Mouse (Mus musculus): ENCODE measurements around the gene Fkbp15. TPM values are rescaled to one million over a fixed set of nuclear protein-coding genes. Genes with fewer than 3 reads are reported as not detected.

Fkbp15 gene
- polyA plus RNA-seq, 1 experiment = 26.1 TPM

DNA sequence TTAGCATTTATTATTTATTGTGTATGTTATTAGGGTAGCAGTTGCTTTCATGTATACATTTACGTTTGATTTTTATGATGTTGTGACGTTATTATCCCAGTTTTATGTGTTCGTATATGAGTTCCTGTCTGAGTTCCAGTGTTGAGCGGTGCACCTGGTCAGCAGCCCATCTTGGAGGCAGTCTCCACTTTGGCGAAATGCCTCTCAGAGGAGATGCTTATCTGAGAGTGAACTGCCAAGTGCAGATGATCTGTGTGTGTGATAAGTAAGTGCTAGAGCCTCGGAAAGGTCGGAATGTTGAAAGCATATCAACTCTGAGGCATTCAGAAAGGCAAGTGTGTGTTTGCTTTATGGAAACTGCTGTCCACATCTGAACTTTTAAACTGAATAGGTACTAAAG, 13.3 kb upstream of the Fkbp15 start:
- TF ChIP-seq POLR2A (IDR thresholded peaks at IDR 0.05; ENCODE audit: extremely low read depth, insufficient read depth, low read length) = no peak
- no peak for TF ChIP-seq CTCF (IDR thresholded peaks at IDR 0.05; ENCODE audit: extremely low read depth, insufficient read depth, low read length)
- no peak overlapping the region for H3K4me3 ChIP-seq (ENCODE audit: insufficient read depth, low read length)
- no peaks in the 10 kb centered on the region for H3K4me1 ChIP-seq (ENCODE audit: control insufficient read depth, insufficient read depth, low read length)
- no peak overlapping the region for H3K27ac ChIP-seq (ENCODE audit: insufficient read depth, low read length)

DNA sequence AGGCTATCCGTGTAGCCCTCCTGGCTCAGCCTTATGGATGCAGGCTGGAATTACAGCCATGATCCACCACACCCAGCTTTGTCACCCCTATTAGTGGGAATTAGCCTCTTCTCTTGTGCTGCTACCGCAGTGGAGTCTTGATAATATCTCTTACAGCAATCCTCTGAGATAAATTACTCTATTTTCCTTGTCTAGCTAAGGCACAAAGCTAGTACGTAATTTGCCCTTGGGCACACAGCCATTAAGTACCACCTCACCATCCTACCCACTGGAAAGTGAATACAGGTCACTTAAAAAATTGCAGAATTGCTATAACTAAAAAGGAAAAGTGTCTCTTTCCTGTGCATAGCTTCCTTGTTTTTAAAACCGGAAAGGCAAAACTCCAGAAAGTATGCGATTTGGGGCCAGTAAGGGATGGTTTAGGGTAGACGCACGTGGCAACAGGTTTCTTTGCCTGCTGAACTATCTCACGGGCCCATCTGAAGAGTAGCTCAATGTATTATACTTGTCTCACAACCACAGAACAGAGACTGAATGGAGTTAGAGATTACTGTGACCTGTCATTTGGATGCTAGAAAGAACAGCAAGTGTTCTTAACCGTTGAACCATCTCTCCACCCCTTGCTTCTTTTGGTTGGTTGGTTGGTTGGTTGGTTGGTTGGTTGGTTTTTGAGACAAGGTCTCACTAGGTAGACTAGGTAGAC, 12.6 kb upstream of the Fkbp15 start:
- no peak overlapping the region for H3K4me3 ChIP-seq (ENCODE audit: insufficient read depth, low read length)
- no peak overlapping the region for H3K27ac ChIP-seq (ENCODE audit: insufficient read depth, low read length)
- H3K4me1 ChIP-seq (ENCODE audit: control insufficient read depth, insufficient read depth, low read length) = no peaks in the 10 kb centered on the region
- TF ChIP-seq POLR2A (IDR thresholded peaks at IDR 0.05; ENCODE audit: extremely low read depth, insufficient read depth, low read length) (no peak), CTCF (IDR thresholded peaks at IDR 0.05; ENCODE audit: extremely low read depth, insufficient read depth, low read length) (no peak)

DNA sequence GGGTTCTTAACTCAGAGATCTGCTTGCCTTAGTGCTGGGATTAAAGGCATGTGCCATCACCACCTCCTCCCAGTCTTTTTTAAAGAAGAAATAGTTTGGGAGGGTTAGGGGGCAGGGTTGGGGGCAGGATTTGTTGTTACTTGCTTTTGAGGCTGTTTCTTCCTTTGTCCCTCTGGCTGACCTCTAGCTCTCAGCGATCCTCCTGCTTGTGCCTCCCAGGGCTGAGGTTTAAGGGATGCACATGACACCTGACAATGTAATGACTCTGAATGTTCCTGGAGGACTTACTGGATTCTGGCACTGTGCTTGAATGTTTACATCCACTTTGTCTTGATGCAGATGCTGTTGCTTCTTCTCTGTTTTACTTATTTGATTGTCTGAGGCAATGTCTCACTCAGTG, 12.1 kb upstream of the Fkbp15 start:
- Histone ChIP-seq H3K27ac (ENCODE audit: insufficient read depth, low read length) (no peak overlapping the region), H3K4me3 (ENCODE audit: insufficient read depth, low read length) (no peak overlapping the region), H3K4me1 (ENCODE audit: control insufficient read depth, insufficient read depth, low read length) (no peaks in the 10 kb centered on the region)
- TF ChIP-seq CTCF (IDR thresholded peaks at IDR 0.05; ENCODE audit: extremely low read depth, insufficient read depth, low read length) (no peak), POLR2A (IDR thresholded peaks at IDR 0.05; ENCODE audit: extremely low read depth, insufficient read depth, low read length) (no peak)

DNA sequence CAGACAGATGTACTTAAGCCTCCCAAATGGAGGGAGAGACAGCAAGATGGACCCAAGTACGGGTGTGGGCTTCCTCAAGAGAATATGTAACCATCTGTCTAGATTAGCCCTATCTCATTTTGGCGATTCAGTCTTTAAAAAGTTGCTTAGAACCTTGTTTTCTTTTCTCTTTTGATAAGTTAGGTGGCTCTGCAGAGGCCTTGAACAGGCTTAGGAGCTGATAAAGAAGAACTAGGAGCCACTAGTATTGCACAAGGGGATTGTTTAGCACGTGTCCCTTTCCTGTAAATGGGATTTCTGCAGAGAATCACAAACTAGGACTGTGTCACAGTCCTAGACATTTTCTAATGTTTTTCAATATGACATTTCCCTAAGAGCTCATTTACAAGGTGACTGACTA, 8.7 kb upstream of the Fkbp15 start:
- H3K27ac ChIP-seq (ENCODE audit: insufficient read depth, low read length) = no peak overlapping the region
- TF ChIP-seq CTCF (IDR thresholded peaks at IDR 0.05; ENCODE audit: extremely low read depth, insufficient read depth, low read length) (no peak), POLR2A (IDR thresholded peaks at IDR 0.05; ENCODE audit: extremely low read depth, insufficient read depth, low read length) (no peak)
- H3K4me3 ChIP-seq (ENCODE audit: insufficient read depth, low read length) = no peak overlapping the region
- H3K4me1 ChIP-seq (ENCODE audit: control insufficient read depth, insufficient read depth, low read length) = no peaks in the 10 kb centered on the region

DNA sequence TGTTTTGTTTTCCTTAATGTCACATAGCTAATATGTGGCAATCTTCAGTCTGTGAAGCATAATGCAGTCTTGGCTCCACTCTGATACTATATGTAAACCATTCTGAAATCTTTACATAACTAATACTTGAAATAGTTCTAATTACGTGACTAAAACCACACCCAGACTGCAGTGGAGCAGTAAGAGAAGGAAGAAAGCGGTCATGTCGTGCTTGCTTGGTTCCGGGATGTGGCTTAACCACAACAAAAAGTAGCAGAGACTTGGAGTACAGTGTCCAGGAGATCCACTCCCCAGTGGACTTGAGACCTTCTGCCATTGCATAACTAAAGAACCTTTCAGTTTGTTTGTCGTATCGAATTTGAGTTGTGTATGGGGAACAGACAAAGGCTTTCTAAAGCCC, 7.2 kb upstream of the Fkbp15 start:
- H3K4me1 ChIP-seq (ENCODE audit: control insufficient read depth, insufficient read depth, low read length) = no peaks in the 10 kb centered on the region
- TF ChIP-seq POLR2A (IDR thresholded peaks at IDR 0.05; ENCODE audit: extremely low read depth, insufficient read depth, low read length) (no peak), CTCF (IDR thresholded peaks at IDR 0.05; ENCODE audit: extremely low read depth, insufficient read depth, low read length) (no peak)
- no peak overlapping the region for H3K4me3 ChIP-seq (ENCODE audit: insufficient read depth, low read length)
- no peak overlapping the region for H3K27ac ChIP-seq (ENCODE audit: insufficient read depth, low read length)

DNA sequence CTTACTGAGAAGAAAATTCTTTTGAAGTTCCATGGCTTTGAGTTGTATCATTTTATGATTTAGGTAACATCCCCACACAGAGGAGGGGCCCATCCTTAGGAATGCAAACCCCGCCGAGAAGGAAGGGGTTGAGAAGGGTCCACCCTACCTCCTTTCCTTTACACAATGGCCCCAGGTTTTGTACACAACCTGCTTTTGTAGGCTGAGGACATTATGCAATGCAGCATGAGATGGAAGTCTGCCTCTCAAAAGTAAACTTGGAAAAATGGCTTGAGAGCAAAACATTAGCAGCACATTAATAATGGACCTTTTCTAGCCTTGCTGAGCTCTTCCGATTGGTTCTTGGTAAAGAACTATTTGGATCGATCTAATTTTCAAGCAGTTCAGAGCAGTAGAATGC, 5.9 kb upstream of the Fkbp15 start:
- Histone ChIP-seq H3K27ac (ENCODE audit: insufficient read depth, low read length) (peak overlapping the region; percentile 91; the same call in 1 of the 2 replicates), H3K4me3 (ENCODE audit: insufficient read depth, low read length) (no peak overlapping the region)

DNA sequence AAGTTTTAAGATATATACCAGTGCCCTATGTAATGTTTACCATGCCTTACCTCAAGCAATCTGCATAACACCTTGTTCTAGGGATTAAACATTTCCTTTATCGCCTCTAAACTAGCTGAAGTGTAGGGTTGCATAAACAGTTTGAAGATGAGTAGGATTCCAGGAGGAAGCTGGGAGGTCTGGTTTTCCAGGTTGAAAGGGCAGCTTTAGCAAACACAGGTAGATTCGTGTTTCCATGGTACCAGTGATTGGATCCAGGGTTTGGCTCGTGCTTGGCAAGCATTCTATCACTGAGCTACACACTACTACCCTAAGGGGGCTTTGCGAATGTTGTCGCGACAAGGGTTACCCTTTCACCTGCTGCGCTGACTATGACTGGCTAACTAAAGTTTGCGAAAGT, 4.0 kb upstream of the Fkbp15 start:
- no peak overlapping the region for H3K27ac ChIP-seq (ENCODE audit: insufficient read depth, low read length)
- no peaks in the 10 kb centered on the region; the same call in 1 of the 2 replicates for H3K4me1 ChIP-seq (ENCODE audit: control insufficient read depth, insufficient read depth, low read length)
- TF ChIP-seq POLR2A (IDR thresholded peaks at IDR 0.05; ENCODE audit: extremely low read depth, insufficient read depth, low read length) (no peak), CTCF (IDR thresholded peaks at IDR 0.05; ENCODE audit: extremely low read depth, insufficient read depth, low read length) (no peak)
- no peak overlapping the region for H3K4me3 ChIP-seq (ENCODE audit: insufficient read depth, low read length)

More for the DNA sequence above, 5.9 kb upstream of the Fkbp15 start:
- no peaks in the 10 kb centered on the region for H3K4me1 ChIP-seq (ENCODE audit: control insufficient read depth, insufficient read depth, low read length)
- TF ChIP-seq POLR2A (IDR thresholded peaks at IDR 0.05; ENCODE audit: extremely low read depth, insufficient read depth, low read length) (no peak), CTCF (IDR thresholded peaks at IDR 0.05; ENCODE audit: extremely low read depth, insufficient read depth, low read length) (no peak)

DNA sequence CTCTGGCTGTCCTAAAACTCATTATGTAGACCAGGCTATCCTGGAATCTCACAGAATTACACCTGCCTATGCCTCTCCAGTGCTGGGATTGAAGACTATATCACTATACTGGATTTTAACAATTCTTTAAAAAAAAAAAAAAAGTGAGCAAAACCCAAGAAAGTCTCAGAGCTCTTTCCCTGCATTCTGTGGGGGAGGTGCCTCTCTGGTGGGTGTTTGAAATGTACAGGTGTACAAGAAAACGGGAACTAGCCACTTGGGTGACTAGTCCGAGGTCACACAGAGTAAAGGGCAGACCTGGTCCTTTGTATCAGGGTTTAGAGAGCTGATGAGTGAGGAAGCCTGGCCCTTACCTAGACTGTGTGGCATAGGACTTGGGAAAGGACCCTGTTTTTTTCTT, 2.1 kb upstream of the Fkbp15 start:
- H3K4me3 ChIP-seq (ENCODE audit: insufficient read depth, low read length) = no peak overlapping the region
- no peak overlapping the region for H3K27ac ChIP-seq (ENCODE audit: insufficient read depth, low read length)
- TF ChIP-seq POLR2A (IDR thresholded peaks at IDR 0.05; ENCODE audit: extremely low read depth, insufficient read depth, low read length) = no peak
- TF ChIP-seq CTCF (IDR thresholded peaks at IDR 0.05; ENCODE audit: extremely low read depth, insufficient read depth, low read length) = no peak
- no peaks in the 10 kb centered on the region; the same call in 1 of the 2 replicates for H3K4me1 ChIP-seq (ENCODE audit: control insufficient read depth, insufficient read depth, low read length)

DNA sequence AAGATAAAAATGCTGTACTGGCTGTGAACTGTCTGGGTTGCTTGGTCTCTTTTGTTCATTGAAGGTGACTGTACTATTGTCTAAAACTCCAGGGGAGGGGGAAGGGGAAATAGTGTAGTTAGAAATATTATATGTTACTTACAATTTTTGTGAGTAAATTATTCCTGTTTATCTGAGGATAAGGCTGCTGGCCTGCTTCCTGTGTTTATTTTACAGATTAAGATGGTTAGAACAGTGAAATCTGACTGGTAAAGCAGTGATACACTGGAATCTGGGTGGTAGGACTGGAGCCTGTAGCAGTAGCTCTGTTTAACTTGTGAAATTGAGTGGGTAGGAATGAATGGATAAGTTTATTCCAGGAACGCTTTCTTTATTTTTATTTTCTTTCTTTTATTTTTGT, 1.6 kb upstream of the Fkbp15 start:
- Histone ChIP-seq H3K4me3 (ENCODE audit: insufficient read depth, low read length) (no peak overlapping the region), H3K4me1 (ENCODE audit: control insufficient read depth, insufficient read depth, low read length) (no peaks in the 10 kb centered on the region; the same call in 1 of the 2 replicates), H3K27ac (ENCODE audit: insufficient read depth, low read length) (no peak overlapping the region)
- no peak for TF ChIP-seq CTCF (IDR thresholded peaks at IDR 0.05; ENCODE audit: extremely low read depth, insufficient read depth, low read length)
- TF ChIP-seq POLR2A (IDR thresholded peaks at IDR 0.05; ENCODE audit: extremely low read depth, insufficient read depth, low read length) = no peak

DNA sequence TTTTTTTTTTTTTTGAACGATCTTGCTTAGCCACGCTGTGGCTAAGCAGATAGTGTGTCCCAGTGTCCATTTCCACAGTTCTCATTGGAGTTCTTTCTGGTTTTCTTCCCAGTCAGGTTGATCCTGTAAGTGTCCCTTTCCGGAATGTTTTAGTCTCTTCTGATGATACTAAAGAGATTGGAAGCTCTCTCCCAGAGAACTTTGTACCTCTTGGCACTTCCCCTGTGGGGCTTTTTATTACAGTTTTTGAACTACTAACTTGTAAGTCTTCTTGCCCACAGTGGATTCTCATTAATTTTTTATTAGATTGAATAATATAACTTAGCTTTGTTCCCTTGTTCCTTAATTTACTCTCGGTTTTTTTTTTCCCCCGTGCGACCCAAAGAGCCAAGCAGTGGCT, 1.2 kb upstream of the Fkbp15 start:
- no peak for TF ChIP-seq CTCF (IDR thresholded peaks at IDR 0.05; ENCODE audit: extremely low read depth, insufficient read depth, low read length)
- TF ChIP-seq POLR2A (IDR thresholded peaks at IDR 0.05; ENCODE audit: extremely low read depth, insufficient read depth, low read length) = no peak
- no peak overlapping the region for H3K27ac ChIP-seq (ENCODE audit: insufficient read depth, low read length)
- H3K4me3 ChIP-seq (ENCODE audit: insufficient read depth, low read length) = peak overlapping the region; percentile 80; the same call in 1 of the 2 replicates
- no peaks in the 10 kb centered on the region; the same call in 1 of the 2 replicates for H3K4me1 ChIP-seq (ENCODE audit: control insufficient read depth, insufficient read depth, low read length)

Data from cortical plate, adult 2 months (tissue).